Mouse (Mus musculus): Measurements from ENCODE around the gene Helq. TPM values are rescaled to one million over a fixed set of nuclear protein-coding genes. Genes with fewer than 3 reads are reported as not detected.

Helq gene
- polyA plus RNA-seq, 1 experiment = 51.6 TPM

GRCm38 (mm10) chr5:100776900-100777299 is 21.5 kb downstream of the Helq start:
- DNase-seq = no peak
- no peak for TF ChIP-seq CTCF (IDR thresholded peaks at IDR 0.05; ENCODE audit: borderline replicate concordance, insufficient read depth, low read depth, low read length)
- H3K4me3 ChIP-seq (replicated peaks; ENCODE audit: insufficient read depth, low read depth, low read length) = no peak overlapping the region
- no peak overlapping the region for H3K27ac ChIP-seq (ENCODE audit: insufficient read depth, low read length)
- WGBS = 91% methylated on average over 5 of the region's 5 CpGs
- no peaks in the 10 kb centered on the region for H3K27me3 ChIP-seq (ENCODE audit: control insufficient read depth, insufficient read depth, low read length)
- no peaks in the 10 kb centered on the region for H3K4me1 ChIP-seq (ENCODE audit: control insufficient read depth, insufficient read depth, low read length)

GRCm38 (mm10) chr5:100775778-100776404 is 22.5 kb downstream of the Helq start:
- DNase-seq = no peak
- H3K4me1 ChIP-seq (ENCODE audit: control insufficient read depth, insufficient read depth, low read length) = no peaks in the 10 kb centered on the region
- no peaks in the 10 kb centered on the region for H3K27me3 ChIP-seq (ENCODE audit: control insufficient read depth, insufficient read depth, low read length)
- no peak overlapping the region for H3K4me3 ChIP-seq (replicated peaks; ENCODE audit: insufficient read depth, low read depth, low read length)
- no peak for TF ChIP-seq CTCF (IDR thresholded peaks at IDR 0.05; ENCODE audit: borderline replicate concordance, insufficient read depth, low read depth, low read length)
- no peak for TF ChIP-seq POLR2A (IDR thresholded peaks at IDR 0.05; ENCODE audit: borderline replicate concordance, insufficient read depth, low read length)
- 95% methylated on average over 13 of the region's 13 CpGs for WGBS
- H3K27ac ChIP-seq (ENCODE audit: insufficient read depth, low read length) = no peak overlapping the region

GRCm38 (mm10) chr5:100771575-100771974 is 26.8 kb downstream of the Helq start:
- WGBS = 95% methylated on average over 4 of the region's 4 CpGs
- no peak overlapping the region for H3K27ac ChIP-seq (ENCODE audit: insufficient read depth, low read length)
- DNase-seq = no peak

GRCm38 (mm10) chr5:100766026-100766425 is 32.4 kb downstream of the Helq start:
- Histone ChIP-seq H3K27me3 (ENCODE audit: control insufficient read depth, insufficient read depth, low read length) (no peaks in the 10 kb centered on the region), H3K4me1 (ENCODE audit: control insufficient read depth, insufficient read depth, low read length) (no peaks in the 10 kb centered on the region), H3K27ac (ENCODE audit: insufficient read depth, low read length) (no peak overlapping the region), H3K4me3 (replicated peaks; ENCODE audit: insufficient read depth, low read depth, low read length) (no peak overlapping the region)
- no peak for DNase-seq
- TF ChIP-seq CTCF (IDR thresholded peaks at IDR 0.05; ENCODE audit: borderline replicate concordance, insufficient read depth, low read depth, low read length) (no peak), POLR2A (IDR thresholded peaks at IDR 0.05; ENCODE audit: borderline replicate concordance, insufficient read depth, low read length) (no peak)
- WGBS = 93% methylated on average over 7 of the region's 7 CpGs

More at GRCm38 (mm10) chr5:100771575-100771974, 26.8 kb downstream of the Helq start:
- TF ChIP-seq CTCF (IDR thresholded peaks at IDR 0.05; ENCODE audit: borderline replicate concordance, insufficient read depth, low read depth, low read length) = no peak
- no peak for TF ChIP-seq POLR2A (IDR thresholded peaks at IDR 0.05; ENCODE audit: borderline replicate concordance, insufficient read depth, low read length)
- Histone ChIP-seq H3K4me3 (replicated peaks; ENCODE audit: insufficient read depth, low read depth, low read length) (no peak overlapping the region), H3K4me1 (ENCODE audit: control insufficient read depth, insufficient read depth, low read length) (no peaks in the 10 kb centered on the region), H3K27me3 (ENCODE audit: control insufficient read depth, insufficient read depth, low read length) (no peaks in the 10 kb centered on the region)

GRCm38 (mm10) chr5:100761736-100762135 is 36.7 kb downstream of the Helq start:
- Histone ChIP-seq H3K27ac (ENCODE audit: insufficient read depth, low read length) (no peak overlapping the region), H3K27me3 (ENCODE audit: control insufficient read depth, insufficient read depth, low read length) (no peaks in the 10 kb centered on the region), H3K4me1 (ENCODE audit: control insufficient read depth, insufficient read depth, low read length) (no peaks in the 10 kb centered on the region), H3K4me3 (replicated peaks; ENCODE audit: insufficient read depth, low read depth, low read length) (no peak overlapping the region)
- 92% methylated on average over 7 of the region's 7 CpGs for WGBS
- DNase-seq = no peak
- TF ChIP-seq POLR2A (IDR thresholded peaks at IDR 0.05; ENCODE audit: borderline replicate concordance, insufficient read depth, low read length) = no peak
- TF ChIP-seq CTCF (IDR thresholded peaks at IDR 0.05; ENCODE audit: borderline replicate concordance, insufficient read depth, low read depth, low read length) = no peak

- Histone ChIP-seq H3K4me1 (ENCODE audit: control insufficient read depth, insufficient read depth, low read length) (no peaks in the 10 kb centered on the region), H3K27ac (ENCODE audit: insufficient read depth, low read length) (no peak overlapping the region), H3K27me3 (ENCODE audit: control insufficient read depth, insufficient read depth, low read length) (no peaks in the 10 kb centered on the region), H3K4me3 (replicated peaks; ENCODE audit: insufficient read depth, low read depth, low read length) (no peak overlapping the region)
- DNase-seq = no peak
- WGBS = 85% methylated on average over 10 of the region's 10 CpGs
- no peak for TF ChIP-seq POLR2A (IDR thresholded peaks at IDR 0.05; ENCODE audit: borderline replicate concordance, insufficient read depth, low read length)
- no peak for TF ChIP-seq CTCF (IDR thresholded peaks at IDR 0.05; ENCODE audit: borderline replicate concordance, insufficient read depth, low read depth, low read length)
Observed at GRCm38 (mm10) chr5:100760049-100760663, 38.2 kb downstream of the Helq start.

- WGBS = 95% methylated on average over 5 of the region's 5 CpGs
- Histone ChIP-seq H3K27ac (ENCODE audit: insufficient read depth, low read length) (no peak overlapping the region), H3K27me3 (ENCODE audit: control insufficient read depth, insufficient read depth, low read length) (no peaks in the 10 kb centered on the region), H3K4me1 (ENCODE audit: control insufficient read depth, insufficient read depth, low read length) (peaks cover 8% of the 10 kb centered on the region), H3K4me3 (replicated peaks; ENCODE audit: insufficient read depth, low read depth, low read length) (no peak overlapping the region)
- TF ChIP-seq POLR2A (IDR thresholded peaks at IDR 0.05; ENCODE audit: borderline replicate concordance, insufficient read depth, low read length) (no peak), CTCF (IDR thresholded peaks at IDR 0.05; ENCODE audit: borderline replicate concordance, insufficient read depth, low read depth, low read length) (no peak)
- DNase-seq = no peak
Observed at GRCm38 (mm10) chr5:100758121-100758520, 40.3 kb downstream of the Helq start.

GRCm38 (mm10) chr5:100753407-100753806 is 45.0 kb downstream of the Helq start:
- Histone ChIP-seq H3K27ac (ENCODE audit: insufficient read depth, low read length) (no peak overlapping the region), H3K27me3 (ENCODE audit: control insufficient read depth, insufficient read depth, low read length) (no peaks in the 10 kb centered on the region), H3K4me3 (replicated peaks; ENCODE audit: insufficient read depth, low read depth, low read length) (no peak overlapping the region), H3K4me1 (ENCODE audit: control insufficient read depth, insufficient read depth, low read length) (peaks cover 10% of the 10 kb centered on the region)
- 17% methylated on average over 7 of the region's 7 CpGs for WGBS
- TF ChIP-seq CTCF (IDR thresholded peaks at IDR 0.05; ENCODE audit: borderline replicate concordance, insufficient read depth, low read depth, low read length) (no peak), POLR2A (IDR thresholded peaks at IDR 0.05; ENCODE audit: borderline replicate concordance, insufficient read depth, low read length) (no peak)
- DNase-seq = peak in 1 of 2 experiments; percentile 76
